ENCODE assay signal across 33 mouse cellular contexts in the genomic region with DNA sequence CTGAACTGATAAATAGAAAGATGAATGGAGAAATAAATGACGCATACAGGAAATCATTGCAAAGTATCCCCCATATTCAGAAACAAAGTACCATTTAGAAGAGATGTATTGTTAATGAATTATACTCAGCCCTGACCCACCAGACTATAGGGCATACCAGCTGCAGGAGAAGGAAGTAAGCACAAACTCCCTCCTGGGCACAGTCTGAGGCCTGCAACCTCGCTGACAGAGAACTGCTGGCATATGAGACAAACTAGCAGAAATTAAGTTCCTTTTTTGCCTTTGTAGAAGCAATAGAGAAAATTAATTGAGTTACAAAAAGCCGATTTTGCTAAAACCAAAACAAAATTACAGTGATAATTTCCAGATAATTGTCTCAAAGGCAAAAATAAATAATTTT.
"Had no signal": no experiment of that assay in that cellular context is flagged by ENCODE, and none has a peak within 500 bp of the region (broad histone marks: within the 10 kb centered on the region; RNA-seq: fewer than 3 reads in every experiment).

No protein-coding gene starts in this region.

- DNase-seq: left cerebral cortex, postnatal 4 days; liver; liver, embryonic 13.5 days; liver, postnatal 0 days; lung, adult 18-20 months; lung, adult 2 months; lung, embryonic 14.5 days; lung, postnatal 10 days; lung, postnatal 14 days; lung, postnatal 36 days; lung, postnatal 4 days; midbrain, embryonic 14.5 days had no signal

- ATAC-seq: liver, embryonic 12.5 days; liver, postnatal 0 days; lung, postnatal 0 days; midbrain, embryonic 13.5 days; midbrain, embryonic 15.5 days; midbrain, embryonic 16.5 days had no signal

- H3K9ac ChIP-seq: limb, embryonic 12.5 days; limb, embryonic 13.5 days; limb, embryonic 15.5 days; liver, embryonic 12.5 days; liver, embryonic 13.5 days; liver, embryonic 14.5 days; liver, embryonic 15.5 days; liver, postnatal 0 days; lung, embryonic 14.5 days; lung, embryonic 15.5 days; midbrain, embryonic 12.5 days; midbrain, embryonic 13.5 days; midbrain, embryonic 15.5 days; neural tube, embryonic 12.5 days; neural tube, embryonic 13.5 days had no signal

- H3K27me3 ChIP-seq: limb, embryonic 12.5 days; limb, embryonic 13.5 days; limb, embryonic 15.5 days; liver, embryonic 12.5 days; liver, embryonic 13.5 days; liver, embryonic 15.5 days; lung, embryonic 15.5 days; megakaryocyte, embryonic 14.5 days; midbrain, embryonic 12.5 days; midbrain, embryonic 13.5 days; midbrain, embryonic 15.5 days; neural tube, embryonic 12.5 days; neural tube, embryonic 13.5 days had no signal

- H3K4me1 ChIP-seq: limb, embryonic 10.5 days; limb, embryonic 12.5 days; limb, embryonic 13.5 days; limb, embryonic 15.5 days; liver, embryonic 12.5 days; liver, embryonic 13.5 days; liver, embryonic 15.5 days; lung, embryonic 15.5 days; megakaryocyte, embryonic 14.5 days; midbrain, embryonic 10.5 days; midbrain, embryonic 12.5 days; midbrain, embryonic 13.5 days; neural tube, embryonic 12.5 days; neural tube, embryonic 13.5 days had no signal

- H3K9me3 ChIP-seq: limb, embryonic 10.5 days; limb, embryonic 12.5 days; limb, embryonic 13.5 days; limb, embryonic 15.5 days; liver, embryonic 12.5 days; liver, embryonic 13.5 days; liver, embryonic 15.5 days; lung, embryonic 15.5 days; megakaryocyte, embryonic 14.5 days; midbrain, embryonic 10.5 days; midbrain, embryonic 12.5 days; midbrain, embryonic 13.5 days; midbrain, embryonic 15.5 days; neural tube, embryonic 12.5 days; neural tube, embryonic 13.5 days had no signal

- H3K4me2 ChIP-seq: limb, embryonic 12.5 days; limb, embryonic 13.5 days; limb, embryonic 15.5 days; liver, embryonic 11.5 days; liver, embryonic 12.5 days; liver, embryonic 13.5 days; liver, embryonic 15.5 days; lung, embryonic 14.5 days; lung, embryonic 15.5 days; midbrain, embryonic 11.5 days; midbrain, embryonic 12.5 days; midbrain, embryonic 13.5 days; midbrain, embryonic 15.5 days; neural tube, embryonic 12.5 days; neural tube, embryonic 13.5 days had no signal

- H3K4me3 ChIP-seq: limb, embryonic 10.5 days; limb, embryonic 12.5 days; limb, embryonic 13.5 days; limb, embryonic 15.5 days; liver, embryonic 12.5 days; liver, embryonic 13.5 days; liver, embryonic 15.5 days; lung, embryonic 15.5 days; megakaryocyte, embryonic 14.5 days; midbrain, embryonic 10.5 days; midbrain, embryonic 12.5 days; midbrain, embryonic 13.5 days; midbrain, embryonic 15.5 days; myocyte; neural tube, embryonic 12.5 days; neural tube, embryonic 13.5 days had no signal

- H3K27ac ChIP-seq: limb, embryonic 10.5 days; limb, embryonic 12.5 days; limb, embryonic 13.5 days; limb, embryonic 15.5 days; liver, embryonic 12.5 days; liver, embryonic 13.5 days; liver, embryonic 14.5 days; liver, embryonic 15.5 days; lung, embryonic 15.5 days; macrophage; midbrain, embryonic 10.5 days; midbrain, embryonic 12.5 days; midbrain, embryonic 13.5 days; midbrain, embryonic 15.5 days; neural tube, embryonic 12.5 days; neural tube, embryonic 13.5 days had no signal

- H3K36me3 ChIP-seq: limb, embryonic 10.5 days; limb, embryonic 12.5 days; limb, embryonic 13.5 days; limb, embryonic 15.5 days; liver, embryonic 12.5 days; liver, embryonic 13.5 days; liver, embryonic 15.5 days; lung, embryonic 15.5 days; midbrain, embryonic 10.5 days; midbrain, embryonic 12.5 days; midbrain, embryonic 13.5 days; midbrain, embryonic 15.5 days; neural tube, embryonic 12.5 days; neural tube, embryonic 13.5 days had no signal
